9 mouse cellular contexts compared by ENCODE assay signal in genomic region chr13:41748866-41749265, GRCm38 (mm10).
A peak's percentile ranks its signal among the peaks of the same experiment; 100 is the strongest.
DNase-seq lines count a peak whose midpoint lies in the region; ATAC-seq lines count a peak whose summit lies in the region.
"Had no signal": no experiment of that assay in that cellular context is flagged by ENCODE, and none has a peak within 500 bp of the region (broad histone marks: within the 10 kb centered on the region; RNA-seq: fewer than 3 reads in every experiment).

No protein-coding gene starts in this region.

- peak; percentile 47 for DNase-seq in layer of hippocampus, adult 11-12 months (ENCODE audit: low spot score)
- DNase-seq in layer of hippocampus, postnatal 25 days (ENCODE audit: extremely low spot score in 1 of 2, low spot score in 1 of 2): no peak
- DNase-seq in heart, adult 18-20 months: peak; percentile 45 to 62
- peak; percentile 58 to 76 for DNase-seq in layer of hippocampus, adult 8-10 months (ENCODE audit: low spot score in 2 of 2)
- peak; percentile 71 to 83 for DNase-seq in right cerebral cortex, postnatal 10 days (ENCODE audit: low spot score in 2 of 2)
- no peak for DNase-seq in ovary, postnatal 14 days (ENCODE audit: low spot score)
- no peak for DNase-seq in kidney, postnatal 4 days
- DNase-seq: cerebellum, postnatal 10 days had no signal

- ATAC-seq in inflammation-experienced regulatory T-cells, adult 6 months: no peak

Comparison
In these comparisons a context has a peak if more than half of its experiments do, and no peak if none do; other contexts are left out.
1. DNase-seq: peak in layer of hippocampus, adult 11-12 months (single experiment), heart, adult 18-20 months (2 of 2), layer of hippocampus, adult 8-10 months (2 of 2) and right cerebral cortex, postnatal 10 days (2 of 2); none in layer of hippocampus, postnatal 25 days (0 of 2), ovary, postnatal 14 days (single experiment) and kidney, postnatal 4 days (0 of 2).